Mouse (Mus musculus) midbrain, embryonic 14.5 days (tissue): ENCODE results near the gene Ift20. TPM values are rescaled to one million over a fixed set of nuclear protein-coding genes. Genes with fewer than 3 reads are reported as not detected.

Experiments
- ATAC-seq: fragments of 200-750 bp; cut with Nextera tagmentation; 2 replicates; pipeline ENCODE4 v1.8.0; 2017; ENCODE audit warnings: moderate number of reproducible peaks, moderate library complexity; ENCODE audit not compliant: low FRiP score, low TSS enrichment
- DNase-seq: peaks from one replicate; pipeline ENCODE4 v3.0.0-alpha.2; 2015
- H3K27ac ChIP-seq: fragments of 300-500 bp; sonication (generic); replicated peaks from 2 replicates; pipeline ENCODE4 v1.5.1; 2014; ENCODE audit warnings: mild to moderate bottlenecking, low read depth, low read length, moderate library complexity
- H3K27me3 ChIP-seq: fragments of 300-500 bp; sonication (generic); 2 replicates; pipeline ENCODE4 v1.6.1; 2014; ENCODE audit warnings: low read length, control low read depth, mixed read lengths; ENCODE audit not compliant: control insufficient read depth, insufficient read depth
- H3K36me3 ChIP-seq: fragments of 300-500 bp; sonication (generic); 2 replicates; pipeline ENCODE4 v1.6.1; 2014; ENCODE audit warnings: low read length, control low read depth; ENCODE audit not compliant: control insufficient read depth, insufficient read depth
- H3K4me1 ChIP-seq: fragments of 300-500 bp; sonication (generic); 2 replicates; pipeline ENCODE4 v1.6.1; 2014; ENCODE audit warnings: mild to moderate bottlenecking, antibody characterized with exemption, low read length, control low read depth; ENCODE audit not compliant: control insufficient read depth, insufficient read depth
- H3K4me2 ChIP-seq: fragments of 300-500 bp; sonication (generic); 2 replicates; pipeline ENCODE4 v1.6.1; 2014; ENCODE audit warnings: mild to moderate bottlenecking, low read length, moderate library complexity
- H3K4me3 ChIP-seq: fragments of 300-500 bp; sonication (generic); replicated peaks from 2 replicates; pipeline ENCODE4 v1.5.1; 2014; ENCODE audit warnings: low read depth, low read length
- H3K9ac ChIP-seq: fragments of 300-500 bp; sonication (generic); replicated peaks from 2 replicates; pipeline ENCODE4 v1.6.1; 2014; ENCODE audit warnings: mild to moderate bottlenecking, low read length, moderate library complexity
- H3K9me3 ChIP-seq: fragments of 300-500 bp; sonication (generic); 2 replicates; pipeline ENCODE4 v1.6.1; 2016; ENCODE audit warnings: low read length, control low read depth, mixed read lengths; ENCODE audit not compliant: control insufficient read depth
- WGBS: fragments of 180-500 bp; shearing (Covaris S2); extraction: QIAGEN DNeasy Blood & Tissue Kit; methylation state at CpG from one replicate; pipeline ENCODE4 v1.1.7; 2014; 5-methylcytosine and 5-hydroxymethylcytosine counted together
- polyA plus RNA-seq: library from polyadenylated mRNA; unstranded; fragments of >200 nt; fragmentation: Nextera tagmentation; extraction: Ambion mirVana; gene quantifications from 2 replicates; pipeline ENCODE4 v1.2.1, GENCODE M21; 2014

Ift20 gene
- polyA plus RNA-seq, 1 experiment from 2014 or later, result 133 TPM

- Histone ChIP-seq H3K4me3 (no peak overlapping the region), H3K4me2 (no peak overlapping the region), H3K9ac (no peak overlapping the region), H3K9me3 (no peaks in the 10 kb centered on the region), H3K4me1 (peaks cover 13% of the 10 kb centered on the region), H3K36me3 (peaks cover 62% of the 10 kb centered on the region), H3K27me3 (no peaks in the 10 kb centered on the region), H3K27ac (no peak overlapping the region)
- no peak for ATAC-seq
- DNase-seq, result no peak
- WGBS, result 69% methylated on average over 2 of the region's 2 CpGs
These were observed 20.4 kb upstream of the Ift20 start for GRCm38 (mm10) chr11:78515549-78516325.

DNA sequence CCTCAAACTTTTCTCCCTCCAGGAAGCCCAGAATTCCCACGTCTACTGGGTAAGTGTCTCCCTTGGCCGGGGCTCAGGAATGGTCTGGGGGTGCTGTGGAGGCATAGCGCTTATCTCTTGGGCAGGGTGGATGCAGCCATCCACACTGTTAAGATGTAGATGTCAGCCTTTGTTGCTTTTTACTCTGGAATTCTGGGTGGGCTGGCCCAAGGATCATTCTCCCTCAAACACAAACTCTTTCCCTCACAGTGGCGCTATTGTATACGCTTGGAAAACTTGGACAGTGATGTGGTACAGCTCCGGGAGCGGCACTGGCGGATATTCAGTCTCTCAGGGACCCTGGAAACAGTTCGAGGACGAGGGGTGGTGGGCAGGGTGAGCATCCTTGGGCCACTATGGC is 17.2 kb upstream of the Ift20 start:
- no peak overlapping the region for H3K4me2 ChIP-seq
- H3K36me3 ChIP-seq, result peaks cover 94% of the 10 kb centered on the region
- no peak overlapping the region for H3K9ac ChIP-seq
- 86% methylated on average over 10 of the region's 10 CpGs for WGBS
- DNase-seq (no peak), ATAC-seq (no peak)
- H3K27me3 ChIP-seq, result no peaks in the 10 kb centered on the region
- no peaks in the 10 kb centered on the region for H3K9me3 ChIP-seq
- H3K4me3 ChIP-seq, result no peak overlapping the region
- H3K4me1 ChIP-seq, result no peaks in the 10 kb centered on the region
- H3K27ac ChIP-seq, result no peak overlapping the region

DNA sequence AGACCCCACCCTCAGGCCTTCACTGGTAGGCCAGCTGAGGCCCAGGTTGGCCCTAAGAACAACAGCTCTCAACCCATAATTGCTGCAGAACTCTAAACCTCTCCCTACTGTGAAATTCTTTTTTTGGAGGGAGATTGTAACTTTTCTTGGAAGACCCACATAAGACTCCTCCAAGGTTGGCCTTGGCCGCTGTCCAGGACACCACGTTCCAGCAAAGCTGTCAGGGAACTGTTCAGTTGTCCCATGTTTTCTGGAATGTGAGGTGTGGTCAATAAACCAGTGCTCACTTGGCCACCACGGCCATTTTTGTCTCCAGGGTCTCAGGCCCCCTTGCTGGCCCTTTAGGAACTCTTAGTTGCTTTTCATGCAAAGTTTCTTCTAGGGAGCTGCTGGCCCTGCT is 14.3 kb upstream of the Ift20 start:
- Histone ChIP-seq H3K9me3 (no peaks in the 10 kb centered on the region), H3K9ac (no peak overlapping the region), H3K4me3 (no peak overlapping the region), H3K4me2 (no peak overlapping the region), H3K4me1 (no peaks in the 10 kb centered on the region), H3K27ac (no peak overlapping the region), H3K36me3 (peaks cover 96% of the 10 kb centered on the region), H3K27me3 (no peaks in the 10 kb centered on the region)
- WGBS, result 94% methylated on average over 3 of the region's 3 CpGs
- DNase-seq, result no peak
- ATAC-seq, result no peak

- Histone ChIP-seq H3K36me3 (peaks cover 100% of the 10 kb centered on the region), H3K4me1 (no peaks in the 10 kb centered on the region), H3K9me3 (no peaks in the 10 kb centered on the region), H3K27ac (no peak overlapping the region), H3K4me3 (no peak overlapping the region), H3K4me2 (no peak overlapping the region), H3K27me3 (no peaks in the 10 kb centered on the region), H3K9ac (no peak overlapping the region)
- ATAC-seq (no peak), DNase-seq (peak; percentile 37)
- WGBS, result 98% methylated on average over 1 of the region's 1 CpGs
These were observed 13.6 kb upstream of the Ift20 start for GRCm38 (mm10) chr11:78522481-78522997.

DNA sequence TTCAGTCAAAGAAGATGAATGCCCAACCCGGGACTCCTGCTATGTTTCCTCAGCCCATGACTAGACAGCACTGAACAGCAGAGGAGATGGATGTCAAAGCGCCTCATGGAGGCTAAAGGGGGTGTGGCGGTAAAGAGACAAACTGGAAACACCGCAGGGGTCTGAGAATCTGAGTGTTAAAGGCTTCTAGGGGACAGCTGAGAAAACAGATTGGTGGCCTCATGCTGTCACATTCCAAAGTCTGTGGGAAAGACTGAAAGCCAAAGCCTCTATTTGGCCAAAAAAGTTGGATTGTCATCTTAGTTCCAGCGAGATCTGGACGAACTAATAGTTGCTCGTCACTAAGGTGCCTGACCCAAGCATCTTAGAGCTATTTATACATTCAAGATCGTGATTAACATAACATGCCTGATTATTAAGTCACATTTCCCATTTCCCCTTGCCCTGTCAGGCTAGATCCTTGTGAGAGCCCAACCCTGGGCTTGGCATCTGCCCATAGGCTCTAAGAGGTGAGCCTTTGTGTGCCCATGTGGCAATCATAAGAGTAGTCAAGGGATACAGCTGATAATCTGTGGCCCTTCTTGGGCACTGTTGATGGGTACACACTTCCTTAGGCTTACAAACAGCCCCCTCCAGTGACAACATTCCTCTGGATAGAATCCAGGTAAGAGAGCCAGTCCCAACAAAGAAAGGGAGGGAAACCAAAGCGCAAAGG is 12.8 kb upstream of the Ift20 start:
- no peak overlapping the region for H3K4me2 ChIP-seq
- H3K9me3 ChIP-seq, result no peaks in the 10 kb centered on the region
- no peaks in the 10 kb centered on the region for H3K4me1 ChIP-seq
- H3K27ac ChIP-seq, result no peak overlapping the region
- peaks cover 99% of the 10 kb centered on the region for H3K36me3 ChIP-seq
- no peaks in the 10 kb centered on the region for H3K27me3 ChIP-seq
- no peak for ATAC-seq
- DNase-seq, result peak; percentile 29
- WGBS, result 80% methylated on average over 9 of the region's 9 CpGs
- H3K4me3 ChIP-seq, result no peak overlapping the region
- no peak overlapping the region for H3K9ac ChIP-seq

DNA sequence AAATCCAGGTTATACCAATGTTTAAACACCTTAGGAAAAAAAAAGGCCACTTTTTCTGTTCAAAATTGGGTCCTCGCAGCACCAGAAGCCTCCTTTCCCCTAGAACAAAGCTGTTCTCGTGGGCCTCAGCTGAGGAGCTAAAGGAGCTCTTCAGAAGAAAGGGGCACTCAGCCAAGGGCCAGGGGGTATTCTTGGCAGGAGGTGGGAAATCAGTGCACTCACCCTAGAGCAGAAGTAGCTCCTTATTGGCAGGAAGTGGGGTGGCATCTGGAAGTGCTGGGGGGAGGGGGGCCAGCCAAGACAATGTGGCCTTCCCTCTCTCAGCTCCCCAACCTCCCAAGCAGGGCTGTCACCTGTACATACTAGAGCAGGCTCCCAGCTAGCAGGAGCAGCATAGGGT is 11.3 kb upstream of the Ift20 start:
- 82% methylated on average over 2 of the region's 2 CpGs for WGBS
- H3K27ac ChIP-seq, result no peak overlapping the region
- H3K27me3 ChIP-seq, result no peaks in the 10 kb centered on the region
- H3K9me3 ChIP-seq, result no peaks in the 10 kb centered on the region
- no peaks in the 10 kb centered on the region for H3K4me1 ChIP-seq
- no peak overlapping the region for H3K9ac ChIP-seq
- no peak overlapping the region for H3K4me2 ChIP-seq
- DNase-seq (no peak), ATAC-seq (no peak)
- H3K36me3 ChIP-seq, result peaks cover 98% of the 10 kb centered on the region
- H3K4me3 ChIP-seq, result no peak overlapping the region

- WGBS, result 80% methylated on average over 9 of the region's 9 CpGs
- H3K9me3 ChIP-seq, result no peaks in the 10 kb centered on the region
- H3K36me3 ChIP-seq, result peaks cover 67% of the 10 kb centered on the region
- ATAC-seq (no peak), DNase-seq (no peak)
- H3K4me3 ChIP-seq, result no peak overlapping the region
- no peak overlapping the region for H3K4me2 ChIP-seq
- H3K27me3 ChIP-seq, result no peaks in the 10 kb centered on the region
- H3K27ac ChIP-seq, result no peak overlapping the region
- no peaks in the 10 kb centered on the region for H3K4me1 ChIP-seq
- no peak overlapping the region for H3K9ac ChIP-seq
These were observed 7.4 kb upstream of the Ift20 start for GRCm38 (mm10) chr11:78528714-78529113.

DNA sequence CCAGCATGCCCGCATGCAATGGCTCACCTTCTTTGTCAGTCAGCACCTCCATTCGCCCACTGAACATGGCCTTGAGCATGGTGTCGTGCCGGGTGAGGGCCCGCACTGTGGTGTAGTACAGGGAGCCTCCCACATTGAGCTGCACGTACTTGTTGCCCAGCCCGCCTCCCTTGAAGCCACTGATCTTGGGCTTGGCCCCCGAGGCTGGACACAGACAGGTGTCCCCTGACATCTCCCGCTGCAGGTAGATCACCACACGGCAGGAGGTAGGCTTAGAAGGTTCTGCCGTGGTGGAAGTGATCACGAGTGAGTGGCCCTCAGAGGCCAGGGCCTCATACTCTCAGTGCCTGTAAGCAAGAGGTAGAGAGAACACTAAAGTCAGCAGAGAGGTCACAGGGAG is 6.2 kb upstream of the Ift20 start:
- Histone ChIP-seq H3K36me3 (peaks cover 54% of the 10 kb centered on the region), H3K9ac (no peak overlapping the region), H3K27ac (no peak overlapping the region), H3K9me3 (no peaks in the 10 kb centered on the region), H3K4me3 (no peak overlapping the region), H3K4me1 (peaks cover 8% of the 10 kb centered on the region), H3K4me2 (no peak overlapping the region), H3K27me3 (no peaks in the 10 kb centered on the region)
- DNase-seq (no peak), ATAC-seq (no peak)
- 94% methylated on average over 12 of the region's 12 CpGs for WGBS

- Histone ChIP-seq H3K27ac (no peak overlapping the region), H3K4me1 (peaks cover 13% of the 10 kb centered on the region), H3K36me3 (peaks cover 43% of the 10 kb centered on the region), H3K9ac (no peak overlapping the region), H3K4me3 (no peak overlapping the region), H3K9me3 (no peaks in the 10 kb centered on the region), H3K27me3 (no peaks in the 10 kb centered on the region), H3K4me2 (no peak overlapping the region)
- no peak for ATAC-seq
- DNase-seq, result no peak
- 87% methylated on average over 6 of the region's 6 CpGs for WGBS
These were observed 5.1 kb upstream of the Ift20 start for GRCm38 (mm10) chr11:78531046-78531445.
